Mouse (Mus musculus) heart, embryonic 11.5 days (tissue): ENCODE data around the gene Tax1bp3. TPM values are rescaled to one million over a fixed set of nuclear protein-coding genes. Genes with fewer than 3 reads are reported as not detected.
A peak's percentile ranks its signal among the peaks of the same experiment; 100 is the strongest.

Source experiments
- ATAC-seq: fragments of 200-750 bp; cut with Nextera tagmentation; replicated peaks from 2 replicates; pipeline ENCODE4 v1.8.0; 2017; ENCODE audit warnings: moderate library complexity; ENCODE audit not compliant: insufficient number of reproducible peaks, low FRiP score, low TSS enrichment
- H3K27ac ChIP-seq: fragments of 300-500 bp; sonication (generic); 2 replicates; pipeline ENCODE4 v1.5.1; 2014; ENCODE audit warnings: mild to moderate bottlenecking, low read depth, low read length
- H3K27me3 ChIP-seq: fragments of 300-500 bp; sonication (generic); 2 replicates; pipeline ENCODE4 v1.6.1; 2014; ENCODE audit warnings: mild to moderate bottlenecking, low read length, mixed read lengths; ENCODE audit not compliant: control insufficient read depth, insufficient read depth
- H3K36me3 ChIP-seq: fragments of 300-500 bp; sonication (generic); 2 replicates; pipeline ENCODE4 v1.6.1; 2014; ENCODE audit warnings: mild to moderate bottlenecking, low read length, moderate library complexity, mixed read lengths; ENCODE audit not compliant: control insufficient read depth, insufficient read depth
- H3K4me1 ChIP-seq: fragments of 300-500 bp; sonication (generic); 2 replicates; pipeline ENCODE4 v1.6.1; 2014; ENCODE audit warnings: low read length; ENCODE audit not compliant: control insufficient read depth, insufficient read depth
- H3K4me2 ChIP-seq: fragments of 300-500 bp; sonication (generic); 2 replicates; pipeline ENCODE4 v1.6.1; 2014; ENCODE audit warnings: mild to moderate bottlenecking, moderate library complexity
- H3K4me3 ChIP-seq: fragments of 300-500 bp; sonication (generic); 2 replicates; pipeline ENCODE4 v1.5.1; 2014; ENCODE audit warnings: low read depth, low read length
- H3K9ac ChIP-seq: fragments of 300-500 bp; sonication (generic); 2 replicates; pipeline ENCODE4 v1.6.1; 2014; ENCODE audit warnings: mild to moderate bottlenecking, low read depth, low read length, moderate library complexity
- H3K9me3 ChIP-seq: fragments of 300-500 bp; sonication (generic); replicated peaks from 2 replicates; pipeline ENCODE4 v1.6.1; 2016; ENCODE audit warnings: low read length; ENCODE audit not compliant: control insufficient read depth
- WGBS: fragments of 180-500 bp; shearing (Covaris S2); extraction: QIAGEN DNeasy Blood & Tissue Kit; methylation state at CpG from one replicate; pipeline ENCODE4 v1.1.7; 2014; ENCODE audit not compliant: insufficient replicate concordance; 5-methylcytosine and 5-hydroxymethylcytosine counted together
- polyA plus RNA-seq: library from polyadenylated mRNA; unstranded; fragments of >200 nt; fragmentation: Nextera tagmentation; extraction: Ambion mirVana; gene quantifications from 2 replicates; pipeline ENCODE4 v1.2.1, GENCODE M21; 2014

Tax1bp3 gene
- polyA plus RNA-seq, 1 experiment from 2014 or later, result 264 TPM

- 78% methylated on average over 8 of the region's 8 CpGs for WGBS
- Histone ChIP-seq H3K9ac (no peak overlapping the region), H3K9me3 (no peaks in the 10 kb centered on the region), H3K4me1 (no peaks in the 10 kb centered on the region), H3K27ac (no peak overlapping the region), H3K4me2 (no peak overlapping the region), H3K27me3 (no peaks in the 10 kb centered on the region; the same call in 1 of the 2 replicates), H3K4me3 (no peak overlapping the region), H3K36me3 (no peaks in the 10 kb centered on the region)
- ATAC-seq, result no peak
Measured at GRCm38 (mm10) chr11:73203895-73204294, 27.0 kb downstream of the Tax1bp3 start.

- 63% methylated on average over 7 of the region's 7 CpGs for WGBS
- H3K9ac ChIP-seq, result no peak overlapping the region
- H3K27ac ChIP-seq, result no peak overlapping the region
- H3K27me3 ChIP-seq, result no peaks in the 10 kb centered on the region; the same call in 1 of the 2 replicates
- H3K4me1 ChIP-seq, result no peaks in the 10 kb centered on the region
- H3K4me3 ChIP-seq, result no peak overlapping the region
- H3K9me3 ChIP-seq, result no peaks in the 10 kb centered on the region
- ATAC-seq, result no peak
- no peak overlapping the region for H3K4me2 ChIP-seq
- H3K36me3 ChIP-seq, result no peaks in the 10 kb centered on the region
Measured at GRCm38 (mm10) chr11:73205194-73205593, 28.3 kb downstream of the Tax1bp3 start.

- no peaks in the 10 kb centered on the region for H3K9me3 ChIP-seq
- 55% methylated on average over 2 of the region's 2 CpGs for WGBS
- no peaks in the 10 kb centered on the region for H3K36me3 ChIP-seq
- no peak overlapping the region for H3K9ac ChIP-seq
- H3K27ac ChIP-seq, result no peak overlapping the region
- no peak for ATAC-seq
- H3K4me1 ChIP-seq, result no peaks in the 10 kb centered on the region
- H3K4me3 ChIP-seq, result no peak overlapping the region
- no peaks in the 10 kb centered on the region; the same call in 1 of the 2 replicates for H3K27me3 ChIP-seq
- H3K4me2 ChIP-seq, result no peak overlapping the region
Measured at GRCm38 (mm10) chr11:73207621-73208020, 30.7 kb downstream of the Tax1bp3 start.

GRCm38 (mm10) chr11:73213956-73214355, 37.1 kb downstream of the Tax1bp3 start:
- H3K4me1 ChIP-seq, result no peaks in the 10 kb centered on the region
- WGBS, result 63% methylated on average over 3 of the region's 3 CpGs

GRCm38 (mm10) chr11:73219671-73220070, 42.8 kb downstream of the Tax1bp3 start:
- no peak overlapping the region for H3K9ac ChIP-seq
- no peak for ATAC-seq
- WGBS, result 47% methylated on average over 2 of the region's 2 CpGs

More at GRCm38 (mm10) chr11:73213956-73214355, 37.1 kb downstream of the Tax1bp3 start:
- H3K27ac ChIP-seq, result no peak overlapping the region
- H3K9me3 ChIP-seq, result no peaks in the 10 kb centered on the region
- no peak overlapping the region for H3K4me3 ChIP-seq
- H3K9ac ChIP-seq, result no peak overlapping the region
- H3K36me3 ChIP-seq, result no peaks in the 10 kb centered on the region
- no peak for ATAC-seq
- no peak overlapping the region for H3K4me2 ChIP-seq
- H3K27me3 ChIP-seq, result no peaks in the 10 kb centered on the region

GRCm38 (mm10) chr11:73220651-73221050, 43.8 kb downstream of the Tax1bp3 start:
- Histone ChIP-seq H3K9me3 (no peaks in the 10 kb centered on the region), H3K27me3 (no peaks in the 10 kb centered on the region), H3K4me3 (no peak overlapping the region), H3K9ac (no peak overlapping the region), H3K36me3 (no peaks in the 10 kb centered on the region), H3K27ac (no peak overlapping the region), H3K4me2 (no peak overlapping the region), H3K4me1 (no peaks in the 10 kb centered on the region)
- ATAC-seq, result no peak
- WGBS, result 73% methylated on average over 1 of the region's 1 CpGs

More at GRCm38 (mm10) chr11:73219671-73220070, 42.8 kb downstream of the Tax1bp3 start:
- H3K4me1 ChIP-seq, result no peaks in the 10 kb centered on the region
- no peak overlapping the region for H3K27ac ChIP-seq
- H3K27me3 ChIP-seq, result no peaks in the 10 kb centered on the region
- H3K4me3 ChIP-seq, result no peak overlapping the region
- no peaks in the 10 kb centered on the region for H3K9me3 ChIP-seq
- no peak overlapping the region for H3K4me2 ChIP-seq
- no peaks in the 10 kb centered on the region for H3K36me3 ChIP-seq

GRCm38 (mm10) chr11:73222846-73223245, 46.0 kb downstream of the Tax1bp3 start:
- H3K27me3 ChIP-seq, result no peaks in the 10 kb centered on the region
- H3K4me1 ChIP-seq, result no peaks in the 10 kb centered on the region
- no peak overlapping the region for H3K4me3 ChIP-seq
- ATAC-seq, result no peak
- H3K36me3 ChIP-seq, result no peaks in the 10 kb centered on the region
- H3K4me2 ChIP-seq, result no peak overlapping the region
- WGBS, result 27% methylated on average over 5 of the region's 5 CpGs
- no peak overlapping the region for H3K27ac ChIP-seq
- no peaks in the 10 kb centered on the region for H3K9me3 ChIP-seq
- H3K9ac ChIP-seq, result no peak overlapping the region

GRCm38 (mm10) chr11:73223966-73224365, 47.1 kb downstream of the Tax1bp3 start:
- WGBS, result 64% methylated on average over 2 of the region's 2 CpGs
- no peaks in the 10 kb centered on the region for H3K4me1 ChIP-seq
- no peak overlapping the region for H3K4me3 ChIP-seq
- H3K36me3 ChIP-seq, result no peaks in the 10 kb centered on the region
- no peak overlapping the region for H3K27ac ChIP-seq
- H3K9ac ChIP-seq, result no peak overlapping the region
- H3K27me3 ChIP-seq, result no peaks in the 10 kb centered on the region
- H3K9me3 ChIP-seq, result no peaks in the 10 kb centered on the region
- no peak overlapping the region for H3K4me2 ChIP-seq
- ATAC-seq, result 0 out of 2 replicates have a peak, but pooled peaks have one; percentile 14

GRCm38 (mm10) chr11:73225856-73226255, 49.0 kb downstream of the Tax1bp3 start:
- Histone ChIP-seq H3K9ac (no peak overlapping the region), H3K36me3 (no peaks in the 10 kb centered on the region), H3K9me3 (no peaks in the 10 kb centered on the region), H3K4me1 (no peaks in the 10 kb centered on the region), H3K27ac (no peak overlapping the region), H3K4me3 (no peak overlapping the region), H3K27me3 (no peaks in the 10 kb centered on the region), H3K4me2 (no peak overlapping the region)
- no peak for ATAC-seq
- 84% methylated on average over 6 of the region's 6 CpGs for WGBS
